ENCODE assay signal across 8 mouse cellular contexts in the genomic region with DNA sequence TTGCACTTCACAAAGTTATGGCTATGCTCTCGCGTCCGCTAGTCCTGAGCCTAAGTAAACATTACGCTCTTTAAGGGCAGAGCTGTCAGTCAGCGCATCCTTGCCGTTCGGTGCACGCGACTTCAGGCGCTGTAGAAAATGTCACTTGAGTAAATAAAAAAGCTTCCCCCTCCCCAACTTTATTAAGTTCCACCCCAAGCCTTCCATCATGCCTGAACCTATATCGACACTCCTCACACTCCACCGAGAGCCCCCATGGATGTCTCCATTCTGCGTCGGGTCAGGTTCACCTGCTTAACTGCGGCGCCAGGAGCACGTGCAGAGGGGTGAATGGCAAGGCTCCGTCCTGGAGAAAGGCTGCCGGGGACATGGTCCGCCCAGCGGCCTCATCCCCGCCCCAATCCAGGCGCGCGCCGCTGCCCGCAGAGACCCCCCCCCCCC. TPM values are rescaled to one million over a fixed set of nuclear protein-coding genes. Genes with fewer than 3 reads are reported as not detected.
DNase-seq lines count a peak whose midpoint lies in the region; ATAC-seq and TF ChIP-seq lines count a peak whose summit lies in the region.

No protein-coding gene starts in this region.

- H3K9ac ChIP-seq in heart, embryonic 13.5 days: peak overlapping the region; percentile 92
- peak overlapping the region; percentile 74 for H3K9ac ChIP-seq in ES-Bruce4 (ENCODE audit: low read depth, poor library complexity, severe bottlenecking)
- peak overlapping the region; percentile 78 for H3K9ac ChIP-seq in limb, embryonic 15.5 days

- peaks cover 19% of the 10 kb centered on the region for H3K36me3 ChIP-seq in heart, embryonic 13.5 days
- peaks cover 18% of the 10 kb centered on the region for H3K36me3 ChIP-seq in ES-Bruce4 (ENCODE audit: control insufficient read depth, insufficient read depth, low read length, poor library complexity, severe bottlenecking)
- H3K36me3 ChIP-seq in erythroblast, embryonic 14.5 days (ENCODE audit: control insufficient read depth): peaks cover 34% of the 10 kb centered on the region
- peaks cover 7% of the 10 kb centered on the region; the same call in 1 of the 2 replicates for H3K36me3 ChIP-seq in limb, embryonic 15.5 days
- peaks cover 8% of the 10 kb centered on the region for H3K36me3 ChIP-seq in small intestine, adult 2 months (ENCODE audit: control insufficient read depth, insufficient read depth, low read length)

- no peak for TF ChIP-seq EP300 in ES-Bruce4 (IDR thresholded peaks at IDR 0.05; ENCODE audit: insufficient read depth, low read depth, low read length)

- peak; percentile 67 for ATAC-seq in heart, embryonic 13.5 days (ENCODE audit: extremely low read depth, insufficient number of reproducible peaks, low FRiP score, low TSS enrichment)
- peak; percentile 80 for ATAC-seq in limb, embryonic 15.5 days (ENCODE audit: insufficient number of reproducible peaks, low FRiP score, low TSS enrichment, low read depth)

- H3K4me2 ChIP-seq in heart, embryonic 13.5 days: peak overlapping the region; percentile 94
- peak overlapping the region; percentile 62 for H3K4me2 ChIP-seq in limb, embryonic 15.5 days

- under 1% methylated on average over 22 of the region's 27 CpGs for WGBS in heart, embryonic 13.5 days
- whole genome bisulfite sequencing in limb, embryonic 15.5 days: under 1% methylated on average over 22 of the region's 27 CpGs
- WGBS in small intestine, adult 2 months: under 1% methylated on average over 26 of the region's 27 CpGs

- no peak for TF ChIP-seq CTCF in ES-Bruce4 (IDR thresholded peaks at IDR 0.05; ENCODE audit: low read depth, low read length)
- no peak for TF ChIP-seq CTCF in small intestine, adult 2 months (IDR thresholded peaks at IDR 0.05; ENCODE audit: extremely low read depth, insufficient read length, insufficient replicate concordance, low read depth, low read length)

- H3K4me1 ChIP-seq in heart, embryonic 13.5 days: peaks cover 18% of the 10 kb centered on the region
- no peaks in the 10 kb centered on the region for H3K4me1 ChIP-seq in ES-Bruce4 (ENCODE audit: control insufficient read depth, insufficient read depth, low read length)
- H3K4me1 ChIP-seq in erythroblast, embryonic 14.5 days (ENCODE audit: control insufficient read depth): peaks cover 34% of the 10 kb centered on the region
- peaks cover 10% of the 10 kb centered on the region for H3K4me1 ChIP-seq in limb, embryonic 15.5 days
- H3K4me1 ChIP-seq in small intestine, adult 2 months (ENCODE audit: control insufficient read depth, insufficient read depth, insufficient read length, low read length): peaks cover 4% of the 10 kb centered on the region; the same call in 1 of the 2 replicates

- peak overlapping the region; percentile 86 for H3K27ac ChIP-seq in heart, embryonic 13.5 days (replicated peaks)
- no peak overlapping the region for H3K27ac ChIP-seq in ES-Bruce4 (ENCODE audit: insufficient read depth, low read length)
- peak overlapping the region; percentile 86 for H3K27ac ChIP-seq in limb, embryonic 15.5 days
- H3K27ac ChIP-seq in small intestine, adult 2 months (ENCODE audit: insufficient read depth, low read depth, low read length): no peak overlapping the region

- intact Hi-C loops in heart, postnatal 14 days (cut with DNase I): loop anchor here (5.0 to 10.0 kb wide), 2 partner anchors 212 to 1235 kb away; partner anchors contain the start of gene Rnf146

- H3K27me3 ChIP-seq in heart, embryonic 13.5 days (replicated peaks): no peaks in the 10 kb centered on the region
- H3K27me3 ChIP-seq in ES-Bruce4 (ENCODE audit: control insufficient read depth, insufficient read depth, low read length, poor library complexity, severe bottlenecking): no peaks in the 10 kb centered on the region
- no peaks in the 10 kb centered on the region for H3K27me3 ChIP-seq in erythroblast, embryonic 14.5 days (ENCODE audit: control insufficient read depth)
- H3K27me3 ChIP-seq in limb, embryonic 15.5 days: no peaks in the 10 kb centered on the region
- H3K27me3 ChIP-seq in small intestine, adult 2 months (ENCODE audit: control insufficient read depth, insufficient read depth, low read length): no peaks in the 10 kb centered on the region

- no peak for DNase-seq in heart, postnatal 14 days
- DNase-seq in spleen, adult 18-20 months: no peak
- DNase-seq in frontal cortex, postnatal 10 days (ENCODE audit: low spot score in 2 of 2): no peak

- H3K4me3 ChIP-seq in heart, embryonic 13.5 days: peak overlapping the region; percentile 80
- peak overlapping the region; percentile 97 for H3K4me3 ChIP-seq in ES-Bruce4 (ENCODE audit: low read depth, low read length)
- H3K4me3 ChIP-seq in erythroblast, embryonic 14.5 days (replicated peaks): peak overlapping the region; percentile 76
- peak overlapping the region; percentile 75 for H3K4me3 ChIP-seq in limb, embryonic 15.5 days
- H3K4me3 ChIP-seq in small intestine, adult 2 months (ENCODE audit: low read depth, low read length): peak overlapping the region; percentile 75

- H3K9me3 ChIP-seq in heart, embryonic 13.5 days: no peaks in the 10 kb centered on the region
- no peaks in the 10 kb centered on the region for H3K9me3 ChIP-seq in ES-Bruce4 (replicated peaks; ENCODE audit: control insufficient read depth, insufficient read depth, low read length, poor library complexity, severe bottlenecking)
- no peaks in the 10 kb centered on the region for H3K9me3 ChIP-seq in erythroblast, embryonic 14.5 days (ENCODE audit: control insufficient read depth, low read length)
- no peaks in the 10 kb centered on the region for H3K9me3 ChIP-seq in limb, embryonic 15.5 days

- no peak for TF ChIP-seq POLR2A in ES-Bruce4 (IDR thresholded peaks at IDR 0.05; ENCODE audit: insufficient read depth, low read length)
- TF ChIP-seq POLR2A in small intestine, adult 2 months (IDR thresholded peaks at IDR 0.05; ENCODE audit: low read depth, low read length): no peak

RNA-seq across cellular contexts. Expression of gene Trmt11, which starts 0.4 kb away (rescaled TPM):
- 16.6 and 17.9 TPM in 2 replicates for polyA plus RNA-seq in heart, embryonic 13.5 days (2015; fragmentation: Nextera tagmentation; extraction: Ambion mirVana)
- 1 to 10 TPM; 5.6 to 6.3 TPM for total RNA-seq in heart, postnatal 14 days (2021)
- polyA plus RNA-seq in ES-Bruce4 (2011; ENCODE audit: insufficient read depth, insufficient read length, low read depth, missing spikeins): 31.4 TPM in 2 replicates
- 0.15 and 0.31 TPM in 2 replicates for polyA plus RNA-seq in erythroblast, embryonic 14.5 days (2012)
- 22.7 and 23.4 TPM in 2 replicates for polyA plus RNA-seq in limb, embryonic 15.5 days (2015; fragmentation: Nextera tagmentation; extraction: Ambion mirVana)
- polyA plus RNA-seq in small intestine, adult 2 months (2012; rRNA removed): 0.06 and 0.13 TPM in 2 replicates

RNA-seq across cellular contexts. Expression of gene Hint3, which starts 29.3 kb away (rescaled TPM):
- polyA plus RNA-seq in heart, embryonic 13.5 days (2015; fragmentation: Nextera tagmentation; extraction: Ambion mirVana): 25.2 and 26.9 TPM in 2 replicates
- 10 to 100 TPM; 56.6 to 57.0 TPM for total RNA-seq in heart, postnatal 14 days (2021)
- polyA plus RNA-seq in ES-Bruce4 (2011; ENCODE audit: insufficient read depth, insufficient read length, low read depth, missing spikeins): 31.0 and 32.4 TPM in 2 replicates
- polyA plus RNA-seq in erythroblast, embryonic 14.5 days (2012): 1.4 and 1.8 TPM in 2 replicates
- polyA plus RNA-seq in limb, embryonic 15.5 days (2015; fragmentation: Nextera tagmentation; extraction: Ambion mirVana): 21.1 and 21.3 TPM in 2 replicates
- polyA plus RNA-seq in small intestine, adult 2 months (2012; rRNA removed): 3.5 TPM in 2 replicates

Comparison
In these comparisons a context has a peak if more than half of its experiments do, and no peak if none do; other contexts are left out.
1. H3K27ac ChIP-seq: peak in heart, embryonic 13.5 days (single experiment) and limb, embryonic 15.5 days (single experiment); none in ES-Bruce4 (single experiment) and small intestine, adult 2 months (single experiment).
2. RNA of gene Trmt11, which starts 0.4 kb away (polyA plus RNA-seq): 31.4 TPM in ES-Bruce4, 22.7 to 23.4 TPM in limb, embryonic 15.5 days and 16.6 to 17.9 TPM in heart, embryonic 13.5 days; 0.15 to 0.31 TPM in erythroblast, embryonic 14.5 days and 0.06 to 0.13 TPM in small intestine, adult 2 months; every median in the first group is over 10 times any median in the second.
3. Peak in every context shown above with its lines, with median percentiles within 50 percentile points of each other: H3K4me3 ChIP-seq and H3K9ac ChIP-seq.